Mouse (Mus musculus) kidney, postnatal 25 days (tissue): ENCODE results near the gene Yjefn3.

Source experiments
- DNase-seq, 2 experiments: peaks; one replicate each; pipeline ENCODE4 v3.0.0; 2021; ENCODE audit warnings: mixed read lengths in 2 of 2

Gene Yjefn3

GRCm38 (mm10) chr8:69877992-69878391 lies 24.5 kb downstream of the Yjefn3 start:
- DNase-seq, result no peak

GRCm38 (mm10) chr8:69877396-69877795 lies 25.1 kb downstream of the Yjefn3 start:
- DNase-seq, result no peak

- DNase-seq, result no peak
Measured at GRCm38 (mm10) chr8:69876967-69877366, 25.5 kb downstream of the Yjefn3 start.

- no peak for DNase-seq
Measured at GRCm38 (mm10) chr8:69876097-69876496, 26.4 kb downstream of the Yjefn3 start.

- DNase-seq, result no peak
Measured at GRCm38 (mm10) chr8:69874654-69875053, 27.9 kb downstream of the Yjefn3 start.

GRCm38 (mm10) chr8:69874155-69874554 lies 28.4 kb downstream of the Yjefn3 start:
- peak in 1 of 2 experiments; percentile 80 for DNase-seq

- no peak for DNase-seq
Measured at GRCm38 (mm10) chr8:69870907-69871306, 31.6 kb downstream of the Yjefn3 start.

GRCm38 (mm10) chr8:69870003-69870765 lies 32.3 kb downstream of the Yjefn3 start:
- no peak for DNase-seq

GRCm38 (mm10) chr8:69867696-69868326 lies 34.7 kb downstream of the Yjefn3 start:
- DNase-seq, result peak in 1 of 2 experiments; percentile 55

- DNase-seq, result no peak
Measured at GRCm38 (mm10) chr8:69864180-69864579, 38.3 kb downstream of the Yjefn3 start.

- DNase-seq, result no peak
Measured at GRCm38 (mm10) chr8:69863387-69864020, 39.0 kb downstream of the Yjefn3 start.

- DNase-seq, result no peak
Measured at GRCm38 (mm10) chr8:69861251-69861650, 41.3 kb downstream of the Yjefn3 start.

GRCm38 (mm10) chr8:69860807-69861206 lies 41.7 kb downstream of the Yjefn3 start:
- DNase-seq, result no peak

GRCm38 (mm10) chr8:69853869-69854268 lies 48.6 kb downstream of the Yjefn3 start:
- DNase-seq, result peak in 1 of 2 experiments; percentile 8

GRCm38 (mm10) chr8:69850926-69851506 lies 51.5 kb downstream of the Yjefn3 start:
- no peak for DNase-seq

GRCm38 (mm10) chr8:69849899-69850298 lies 52.6 kb downstream of the Yjefn3 start:
- DNase-seq, result peak in 1 of 2 experiments; percentile 7

GRCm38 (mm10) chr8:69848951-69849350 lies 53.6 kb downstream of the Yjefn3 start:
- DNase-seq, result no peak

GRCm38 (mm10) chr8:69847167-69848065 lies 55.1 kb downstream of the Yjefn3 start:
- DNase-seq, result no peak
